Mouse (Mus musculus) lung, embryonic 14.5 days (tissue): ENCODE measurements around the gene Sugct. TPM values are rescaled to one million over a fixed set of nuclear protein-coding genes. Genes with fewer than 3 reads are reported as not detected.

ENCODE experiments used
- ATAC-seq: fragments of 200-750 bp; cut with Nextera tagmentation; 2 replicates; pipeline ENCODE4 v1.8.0; 2017; ENCODE audit warnings: mild to moderate bottlenecking, moderate TSS enrichment, moderate library complexity; ENCODE audit not compliant: insufficient read depth
- DNase-seq: peaks from one replicate; pipeline ENCODE4 v3.0.0-alpha.2; 2015
- H3K27ac ChIP-seq: fragments of 300-500 bp; sonication (generic); 2 replicates; pipeline ENCODE4 v1.5.1; 2014; ENCODE audit warnings: low read depth, mild to moderate bottlenecking, moderate library complexity
- H3K27me3 ChIP-seq: fragments of 300-500 bp; sonication (generic); 2 replicates; pipeline ENCODE4 v1.6.1; 2014; ENCODE audit warnings: low read length, control low read depth; ENCODE audit not compliant: insufficient read depth
- H3K36me3 ChIP-seq: fragments of 300-500 bp; sonication (generic); 2 replicates; pipeline ENCODE4 v1.6.1; 2014; ENCODE audit warnings: control low read depth; ENCODE audit not compliant: insufficient read depth
- H3K4me1 ChIP-seq: fragments of 300-500 bp; sonication (generic); 2 replicates; pipeline ENCODE4 v1.6.1; 2014; ENCODE audit warnings: antibody characterized with exemption, control low read depth; ENCODE audit not compliant: insufficient read depth
- H3K4me2 ChIP-seq: fragments of 300-500 bp; sonication (generic); 2 replicates; pipeline ENCODE4 v1.6.1; 2014; ENCODE audit warnings: mild to moderate bottlenecking
- H3K4me3 ChIP-seq: fragments of 300-500 bp; sonication (generic); 2 replicates; pipeline ENCODE4 v1.5.1; 2014; ENCODE audit warnings: low read depth, low read length
- H3K9ac ChIP-seq: fragments of 300-500 bp; sonication (generic); 2 replicates; pipeline ENCODE4 v1.6.1; 2014
- H3K9me3 ChIP-seq: fragments of 300-500 bp; sonication (generic); 2 replicates; pipeline ENCODE4 v1.6.1; 2016; ENCODE audit warnings: low read depth, low read length, control low read depth
- CTCF ChIP-seq: IDR thresholded peaks from 2 replicates; pipeline ENCODE4 v1.5.1; 2016; ENCODE audit warnings: antibody characterized with exemption, low read depth
- WGBS: fragments of 180-500 bp; shearing (Covaris S2); extraction: QIAGEN DNeasy Blood & Tissue Kit; methylation state at CpG from one replicate; pipeline ENCODE4 v1.1.7; 2014; 5-methylcytosine and 5-hydroxymethylcytosine counted together
- polyA plus RNA-seq: library from polyadenylated mRNA; unstranded; fragments of >200 nt; fragmentation: Nextera tagmentation; extraction: Ambion mirVana; gene quantifications from 2 replicates; pipeline ENCODE4 v1.2.1, GENCODE M21; 2014

Sugct gene
- polyA plus RNA-seq, 1 experiment from 2014 or later = 3.0 TPM

DNA sequence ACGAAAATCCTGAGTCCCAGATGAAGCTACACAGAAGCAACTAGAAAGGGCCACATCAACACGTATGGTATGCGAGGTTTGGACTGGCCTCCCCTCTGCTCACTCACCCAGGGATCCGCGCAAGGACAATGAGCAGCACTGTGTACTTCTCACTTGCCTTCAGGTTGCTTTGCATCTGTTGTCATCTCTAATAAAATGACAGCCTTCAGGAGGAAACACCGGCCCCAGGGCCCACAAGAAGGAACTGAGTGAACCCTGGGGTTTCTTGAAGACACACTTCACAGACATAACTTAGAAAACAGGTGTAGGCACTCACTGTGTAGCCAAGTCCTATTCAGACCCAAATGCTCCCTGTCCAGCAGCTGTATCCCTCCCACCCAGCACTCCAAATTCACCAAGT is 877.9 kb downstream of the Sugct start:
- Histone ChIP-seq H3K9ac (no peak overlapping the region), H3K4me2 (no peak overlapping the region), H3K27me3 (no peaks in the 10 kb centered on the region), H3K4me1 (no peaks in the 10 kb centered on the region), H3K9me3 (no peaks in the 10 kb centered on the region), H3K4me3 (no peak overlapping the region), H3K27ac (no peak overlapping the region), H3K36me3 (no peaks in the 10 kb centered on the region)
- no peak for ATAC-seq
- no peak for TF ChIP-seq CTCF
- DNase-seq = no peak
- 70% methylated on average over 6 of the region's 6 CpGs for WGBS

DNA sequence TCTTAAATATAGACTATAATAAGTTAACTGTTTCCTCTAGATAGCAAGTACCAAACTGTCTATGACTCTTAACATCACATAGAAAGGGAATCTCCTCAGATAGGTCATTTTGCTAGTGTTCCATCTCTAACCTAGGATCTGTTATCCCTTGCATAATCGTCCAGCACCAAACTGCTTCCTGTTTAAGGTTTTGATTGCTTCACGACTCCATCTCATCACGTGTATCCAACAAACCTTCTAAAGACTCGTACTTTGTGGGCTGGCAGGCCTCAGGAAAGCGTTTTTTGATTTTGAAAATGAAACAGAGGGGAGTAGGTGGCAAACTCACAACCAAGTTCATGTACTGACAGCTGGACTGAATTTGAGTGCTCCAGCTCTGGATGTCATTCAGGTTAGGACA is 878.6 kb downstream of the Sugct start:
- H3K27me3 ChIP-seq = no peaks in the 10 kb centered on the region
- no peak for ATAC-seq
- H3K9me3 ChIP-seq = no peaks in the 10 kb centered on the region
- no peaks in the 10 kb centered on the region for H3K4me1 ChIP-seq
- no peak for DNase-seq
- no peak overlapping the region for H3K4me3 ChIP-seq
- H3K27ac ChIP-seq = no peak overlapping the region
- TF ChIP-seq CTCF = no peak
- H3K9ac ChIP-seq = no peak overlapping the region
- H3K4me2 ChIP-seq = no peak overlapping the region
- H3K36me3 ChIP-seq = no peaks in the 10 kb centered on the region
- 67% methylated on average over 5 of the region's 5 CpGs for WGBS

GRCm38 (mm10) chr13:16812268-16812667 is 883.1 kb downstream of the Sugct start:
- 88% methylated on average over 2 of the region's 2 CpGs for WGBS
- TF ChIP-seq CTCF = no peak
- Histone ChIP-seq H3K4me3 (no peak overlapping the region), H3K9me3 (no peaks in the 10 kb centered on the region), H3K36me3 (no peaks in the 10 kb centered on the region), H3K4me2 (no peak overlapping the region), H3K4me1 (no peaks in the 10 kb centered on the region), H3K27me3 (no peaks in the 10 kb centered on the region), H3K9ac (no peak overlapping the region), H3K27ac (no peak overlapping the region)
- no peak for DNase-seq
- no peak for ATAC-seq

Other genes starting within 250 kb of the Sugct start
- gene Mplkip, start 361 bp downstream of the Sugct start, polyA plus RNA-seq = 53.5 and 61.6 TPM in 2 replicates
- gene Cdk13, start 109.5 kb upstream of the Sugct start, polyA plus RNA-seq = 23.0 and 27.6 TPM in 2 replicates
- 107 and 109 TPM in 2 replicates for gene Rala, start 248.7 kb upstream of the Sugct start, polyA plus RNA-seq